Mouse (Mus musculus) midbrain, postnatal 0 days (tissue): ENCODE results near the gene Ush2a. TPM values are rescaled to one million over a fixed set of nuclear protein-coding genes. Genes with fewer than 3 reads are reported as not detected.

Experiments used
- ATAC-seq: fragments of 200-750 bp; cut with Nextera tagmentation; 2 replicates; pipeline ENCODE4 v1.8.0; 2017; ENCODE audit warnings: moderate number of reproducible peaks, mild to moderate bottlenecking, moderate TSS enrichment, moderate library complexity; ENCODE audit not compliant: low FRiP score
- DNase-seq: peaks from one replicate; pipeline ENCODE4 v3.0.0-alpha.2; 2015; ENCODE audit warnings: low spot score
- H3K27ac ChIP-seq: fragments of 300-500 bp; sonication (generic); 2 replicates; pipeline ENCODE4 v1.5.1; 2014; ENCODE audit warnings: low read depth, mild to moderate bottlenecking, low read length, mixed read lengths
- H3K27me3 ChIP-seq: fragments of 300-500 bp; sonication (generic); 2 replicates; pipeline ENCODE4 v1.6.1; 2014; ENCODE audit warnings: low read length, control low read depth, mixed read lengths; ENCODE audit not compliant: insufficient read depth
- H3K36me3 ChIP-seq: fragments of 300-500 bp; sonication (generic); 2 replicates; pipeline ENCODE4 v1.6.1; 2014; ENCODE audit warnings: low read length, control low read depth, mixed read lengths; ENCODE audit not compliant: insufficient read depth
- H3K4me1 ChIP-seq: fragments of 300-500 bp; sonication (generic); 2 replicates; pipeline ENCODE4 v1.6.1; 2014; ENCODE audit warnings: mild to moderate bottlenecking, control low read depth, antibody characterized with exemption, low read length, mixed read lengths; ENCODE audit not compliant: insufficient read depth
- H3K4me2 ChIP-seq: fragments of 300-500 bp; sonication (generic); 2 replicates; pipeline ENCODE4 v1.6.1; 2014; ENCODE audit warnings: low read depth, mild to moderate bottlenecking, low read length, mixed read lengths; ENCODE audit not compliant: poor library complexity, severe bottlenecking
- H3K4me3 ChIP-seq: fragments of 300-500 bp; sonication (generic); 2 replicates; pipeline ENCODE4 v1.5.1; 2014; ENCODE audit warnings: low read depth, mild to moderate bottlenecking, low read length, moderate library complexity
- H3K9ac ChIP-seq: fragments of 300-500 bp; sonication (generic); replicated peaks from 2 replicates; pipeline ENCODE4 v1.6.1; 2014; ENCODE audit warnings: mild to moderate bottlenecking, low read length, moderate library complexity, mixed read lengths; ENCODE audit not compliant: poor library complexity, severe bottlenecking
- H3K9me3 ChIP-seq: fragments of 300-500 bp; sonication (generic); 2 replicates; pipeline ENCODE4 v1.6.1; 2016; ENCODE audit warnings: low read length, control low read depth
- CTCF ChIP-seq: IDR thresholded peaks from 2 replicates; pipeline ENCODE4 v1.5.1; 2016; ENCODE audit warnings: antibody characterized with exemption, mild to moderate bottlenecking
- WGBS: fragments of 180-500 bp; shearing (Covaris S2); extraction: QIAGEN DNeasy Blood & Tissue Kit; methylation state at CpG from one replicate; pipeline ENCODE4 v1.1.7; 2014; 5-methylcytosine and 5-hydroxymethylcytosine counted together
- polyA plus RNA-seq: library from polyadenylated mRNA; unstranded; fragments of >200 nt; fragmentation: Nextera tagmentation; extraction: Ambion mirVana; gene quantifications from 2 replicates; pipeline ENCODE4 v1.2.1, GENCODE M21; 2015
- total RNA-seq: library from RNA; depleted of rRNA; stranded (reverse); fragments of >200 nt; gene quantifications from 2 replicates; pipeline ENCODE4 v1.2.3, GENCODE M21; 2014

Gene Ush2a
- total and polyA plus RNA-seq, 2 experiments from 2014 or later: 0.10 to 0.38 TPM

DNA sequence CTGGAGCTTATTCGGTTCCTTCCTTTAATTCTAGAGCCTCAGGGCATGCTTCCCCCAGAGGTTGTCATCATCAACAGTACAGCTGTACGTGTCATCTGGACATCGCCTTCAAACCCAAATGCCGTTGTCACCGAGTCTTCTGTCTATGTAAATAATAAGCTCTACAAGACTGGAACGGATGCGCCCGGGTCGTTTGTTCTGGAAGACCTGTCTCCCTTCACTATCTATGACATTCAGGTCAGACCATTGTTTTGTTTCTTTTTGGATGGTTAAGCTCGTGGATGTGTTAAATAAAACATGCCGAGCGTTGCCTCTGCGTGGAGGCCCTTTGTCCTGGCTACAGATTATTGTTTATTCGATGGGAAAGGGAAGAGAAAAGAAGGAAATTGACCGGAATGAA, 493.2 kb downstream of the Ush2a start:
- 44% methylated on average over 15 of the region's 15 CpGs for WGBS

DNA sequence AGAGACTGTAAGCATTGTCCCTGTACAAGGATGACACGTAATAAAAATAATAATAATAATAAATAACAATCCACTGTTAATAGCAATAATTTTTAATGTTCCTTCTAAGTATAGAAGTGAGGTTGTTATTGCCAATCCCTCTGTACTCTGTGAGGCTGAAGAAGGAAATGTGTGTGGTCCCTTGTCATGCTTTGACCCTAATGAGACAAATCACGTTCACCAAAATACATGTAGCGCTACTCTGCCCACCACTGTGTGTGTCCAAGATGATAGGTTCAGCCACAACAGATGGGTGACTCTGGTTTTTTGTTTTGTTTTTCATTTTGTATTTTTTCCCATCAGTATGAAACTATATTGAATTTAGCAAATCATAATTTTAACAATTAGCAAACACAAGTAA, 498.7 kb downstream of the Ush2a start:
- Histone ChIP-seq H3K9me3 (no peaks in the 10 kb centered on the region), H3K27ac (no peak overlapping the region), H3K36me3 (no peaks in the 10 kb centered on the region), H3K27me3 (no peaks in the 10 kb centered on the region), H3K4me2 (no peak overlapping the region), H3K9ac (no peak overlapping the region), H3K4me3 (no peak overlapping the region), H3K4me1 (no peaks in the 10 kb centered on the region; the same call in 1 of the 2 replicates)
- TF ChIP-seq CTCF: no peak
- DNase-seq: no peak
- no peak for ATAC-seq
- 77% methylated on average over 3 of the region's 3 CpGs for WGBS

More for the DNA sequence above, 493.2 kb downstream of the Ush2a start:
- ATAC-seq (no peak), DNase-seq (peak; percentile 9)
- Histone ChIP-seq H3K9me3 (no peaks in the 10 kb centered on the region), H3K27me3 (no peaks in the 10 kb centered on the region), H3K9ac (no peak overlapping the region), H3K36me3 (no peaks in the 10 kb centered on the region), H3K4me1 (no peaks in the 10 kb centered on the region), H3K4me2 (no peak overlapping the region), H3K4me3 (no peak overlapping the region), H3K27ac (no peak overlapping the region)
- TF ChIP-seq CTCF: no peak

DNA sequence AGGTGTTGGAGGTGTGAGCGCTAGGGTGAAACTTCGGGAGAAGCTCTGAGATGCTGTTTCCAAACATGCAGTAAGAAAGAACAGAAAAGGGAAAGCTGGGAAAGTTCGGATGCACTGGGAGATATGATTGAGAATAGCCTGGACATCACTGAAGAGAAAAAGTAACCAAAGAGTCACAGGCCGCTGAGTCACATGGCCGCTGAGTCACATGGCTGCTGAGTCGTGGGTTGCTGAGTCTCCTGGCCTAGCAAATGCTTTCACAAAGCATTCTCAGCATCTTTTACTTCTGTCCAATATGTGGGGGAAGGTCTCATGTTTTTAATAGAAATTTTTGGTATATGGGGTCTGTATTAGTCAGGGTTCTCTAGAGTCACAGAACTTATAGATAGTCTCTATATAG, 500.6 kb downstream of the Ush2a start:
- ATAC-seq (no peak), DNase-seq (no peak)
- H3K27me3 ChIP-seq: no peaks in the 10 kb centered on the region
- H3K4me2 ChIP-seq: no peak overlapping the region
- TF ChIP-seq CTCF: no peak
- 87% methylated on average over 6 of the region's 6 CpGs for WGBS
- H3K9me3 ChIP-seq: no peaks in the 10 kb centered on the region
- no peak overlapping the region for H3K4me3 ChIP-seq
- H3K36me3 ChIP-seq: no peaks in the 10 kb centered on the region
- H3K27ac ChIP-seq: no peak overlapping the region
- no peaks in the 10 kb centered on the region; the same call in 1 of the 2 replicates for H3K4me1 ChIP-seq
- H3K9ac ChIP-seq: no peak overlapping the region

DNA sequence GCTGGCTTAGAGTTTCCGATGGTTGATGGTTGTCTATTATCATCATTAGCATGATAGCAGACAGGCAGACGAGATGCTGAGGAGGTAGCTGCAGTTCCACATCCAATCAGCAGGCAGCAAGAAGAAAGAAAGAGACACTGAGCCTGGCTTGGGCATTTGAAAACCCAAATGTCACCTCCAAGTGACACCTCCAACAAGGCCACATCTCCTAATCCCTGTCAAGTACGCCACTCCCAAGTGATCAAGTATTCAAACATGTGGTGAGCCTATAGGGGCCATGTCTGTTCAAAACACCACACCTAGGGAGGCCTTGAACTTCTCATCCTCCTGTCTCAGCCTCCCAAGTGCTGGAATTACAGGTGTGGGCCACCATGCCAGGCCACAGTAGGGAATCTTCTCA, 501.9 kb downstream of the Ush2a start:
- Histone ChIP-seq H3K36me3 (no peaks in the 10 kb centered on the region), H3K4me3 (no peak overlapping the region), H3K27ac (no peak overlapping the region), H3K9me3 (no peaks in the 10 kb centered on the region), H3K4me1 (no peaks in the 10 kb centered on the region; the same call in 1 of the 2 replicates), H3K27me3 (no peaks in the 10 kb centered on the region), H3K4me2 (no peak overlapping the region), H3K9ac (no peak overlapping the region)
- WGBS: 70% methylated on average over 3 of the region's 3 CpGs
- TF ChIP-seq CTCF: no peak
- ATAC-seq (no peak), DNase-seq (no peak)

DNA sequence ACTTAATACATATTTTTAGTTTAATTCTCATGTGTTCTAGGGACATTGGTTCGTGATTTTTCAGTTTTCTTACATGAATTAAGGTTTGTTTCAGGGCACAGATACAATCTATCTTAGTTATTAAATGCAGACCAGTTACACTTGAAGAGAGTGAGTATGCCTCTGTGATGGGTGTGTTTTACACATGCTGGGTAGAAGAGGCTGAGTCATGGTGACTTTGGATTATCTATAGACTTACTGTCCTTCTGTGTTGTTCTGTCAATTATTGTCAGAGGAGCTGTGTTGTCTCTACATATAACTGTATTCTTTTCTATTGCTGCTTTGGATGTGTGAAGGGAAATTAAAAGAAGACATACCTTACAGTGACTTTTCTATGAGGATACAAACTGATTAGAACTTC, 509.0 kb downstream of the Ush2a start:
- H3K9ac ChIP-seq: no peak overlapping the region
- TF ChIP-seq CTCF: no peak
- H3K27ac ChIP-seq: no peak overlapping the region
- DNase-seq: no peak
- no peak for ATAC-seq
- no peak overlapping the region for H3K4me2 ChIP-seq
- H3K9me3 ChIP-seq: no peaks in the 10 kb centered on the region
- H3K4me1 ChIP-seq: no peaks in the 10 kb centered on the region
- no peak overlapping the region for H3K4me3 ChIP-seq
- no peaks in the 10 kb centered on the region for H3K36me3 ChIP-seq
- WGBS: 89% methylated on average over 1 of the region's 1 CpGs
- H3K27me3 ChIP-seq: no peaks in the 10 kb centered on the region; the same call in 1 of the 2 replicates

DNA sequence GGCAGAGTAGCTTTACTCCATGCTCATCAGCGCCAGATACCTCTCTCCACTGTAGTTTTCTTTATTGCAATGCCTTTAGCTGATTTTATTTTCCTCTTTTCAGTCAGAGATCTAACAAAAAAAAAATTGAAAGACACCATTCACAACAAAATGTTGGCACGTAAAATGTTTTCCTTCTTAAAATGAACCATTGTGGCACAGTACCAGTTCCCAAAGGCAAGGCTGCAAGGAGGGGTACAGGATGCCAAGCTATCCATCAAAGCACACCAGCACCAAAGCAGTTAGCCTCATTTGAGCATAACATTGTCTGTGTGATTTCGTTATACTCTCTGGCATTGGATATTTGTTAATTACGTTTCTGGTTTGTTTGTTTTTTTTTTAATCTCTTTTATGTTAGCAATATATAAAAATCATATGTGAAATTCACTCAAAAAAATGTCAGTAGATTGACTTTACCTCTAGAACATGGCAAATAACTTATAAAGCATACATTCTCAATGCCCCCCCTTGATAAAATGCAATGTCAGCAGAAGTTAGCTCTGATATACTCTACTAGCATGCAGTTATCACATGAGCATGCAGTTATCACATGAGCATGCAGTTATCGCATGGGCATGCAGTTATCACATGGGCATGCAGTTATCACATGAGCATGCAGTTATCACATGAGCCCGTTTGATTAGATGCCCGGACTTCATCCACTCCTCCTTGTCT, 510.9 kb downstream of the Ush2a start:
- no peak for DNase-seq
- Histone ChIP-seq H3K4me1 (no peaks in the 10 kb centered on the region), H3K9me3 (no peaks in the 10 kb centered on the region), H3K36me3 (no peaks in the 10 kb centered on the region), H3K27me3 (no peaks in the 10 kb centered on the region; the same call in 1 of the 2 replicates), H3K9ac (no peak overlapping the region), H3K27ac (no peak overlapping the region), H3K4me2 (no peak overlapping the region), H3K4me3 (no peak overlapping the region)
- ATAC-seq: no peak
- no peak for TF ChIP-seq CTCF
- whole genome bisulfite sequencing: 85% methylated on average over 7 of the region's 7 CpGs
